Mouse (Mus musculus) gastrocnemius, adult 2 months (tissue): ENCODE results near the gene Megf11. TPM values are rescaled to one million over a fixed set of nuclear protein-coding genes. Genes with fewer than 3 reads are reported as not detected.
A peak's percentile ranks its signal among the peaks of the same experiment; 100 is the strongest.

Experiments
- DNase-seq: peaks from one replicate; pipeline ENCODE4 v3.0.0; 2022
- H3K27ac ChIP-seq: fragments of 200-600 bp; 2 replicates; pipeline ENCODE4 v1.8.1; 2022; ENCODE audit warnings: mild to moderate bottlenecking
- H3K4me3 ChIP-seq: fragments of 200-600 bp; 2 replicates; pipeline ENCODE4 v1.8.1; 2022; ENCODE audit warnings: mild to moderate bottlenecking, moderate library complexity
- CTCF ChIP-seq: fragments of 200-600 bp; IDR thresholded peaks from 2 replicates; pipeline ENCODE4 v1.8.1; 2022; ENCODE audit warnings: antibody characterized with exemption, mild to moderate bottlenecking, moderate library complexity
- intact Hi-C: fragments of 180-260 bp; cut with DNase I; formaldehyde crosslinking; loops from one replicate; pipeline ENCODE4 v1.15.1; 2025
- total RNA-seq, 2 experiments: library from RNA; stranded (reverse); gene quantifications; 2 replicates each; pipeline ENCODE4 v1.2.3; 2021

The Megf11 gene
- total RNA-seq, 2 experiments from 2014 or later: 0.25 to 0.46 TPM

DNA sequence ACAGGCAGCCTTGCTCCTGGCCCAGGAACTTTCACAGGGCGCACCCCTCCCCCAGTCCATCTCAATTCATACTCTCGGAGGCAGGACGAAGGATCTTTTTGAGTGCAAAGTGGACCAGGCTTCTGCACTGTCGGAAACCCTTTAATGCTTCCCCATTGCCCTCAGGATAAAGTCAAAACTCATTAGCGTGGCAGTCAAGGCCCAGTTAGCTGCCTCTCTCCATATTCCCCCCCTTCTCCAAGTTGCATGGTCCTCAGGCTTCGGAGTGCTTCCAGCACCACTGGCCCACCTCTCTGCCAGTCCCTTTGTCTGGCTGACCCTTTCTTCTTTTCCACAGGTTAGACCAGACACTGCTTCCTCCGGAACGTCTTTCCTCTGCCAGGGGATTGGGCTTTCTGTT is 16.7 kb downstream of the Megf11 start:
- Histone ChIP-seq H3K4me3 (no peak overlapping the region), H3K27ac (no peak overlapping the region)
- no peak for TF ChIP-seq CTCF
- intact Hi-C loops: no loop called here
- no peak for DNase-seq

DNA sequence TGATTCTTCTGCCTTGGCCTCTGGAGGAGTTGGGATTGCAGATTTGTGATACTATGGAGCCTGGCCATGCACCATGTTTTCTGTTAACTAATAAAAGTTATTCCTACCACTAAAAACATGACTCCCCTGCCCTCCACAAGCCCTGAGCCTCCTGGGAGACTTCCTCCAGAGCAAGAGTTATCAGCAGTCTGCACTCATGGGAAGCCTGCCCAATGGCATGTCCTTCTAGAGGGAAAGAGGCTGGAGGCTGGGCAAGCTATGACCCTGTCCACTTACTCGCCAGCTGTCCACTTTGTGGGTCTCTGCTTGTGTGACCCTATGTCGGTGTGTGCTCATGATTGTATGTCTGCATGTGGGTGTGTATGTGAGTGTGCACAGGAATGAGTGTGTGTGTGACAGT is 21.4 kb downstream of the Megf11 start:
- DNase-seq: no peak
- Histone ChIP-seq H3K27ac (no peak overlapping the region), H3K4me3 (no peak overlapping the region)
- no peak for TF ChIP-seq CTCF
- intact Hi-C loops: no loop called here

GRCm38 (mm10) chr9:64407390-64407970 is 22.1 kb downstream of the Megf11 start:
- TF ChIP-seq CTCF: no peak
- Histone ChIP-seq H3K27ac (no peak overlapping the region), H3K4me3 (no peak overlapping the region)
- DNase-seq: no peak
- intact Hi-C loops: no loop called here

DNA sequence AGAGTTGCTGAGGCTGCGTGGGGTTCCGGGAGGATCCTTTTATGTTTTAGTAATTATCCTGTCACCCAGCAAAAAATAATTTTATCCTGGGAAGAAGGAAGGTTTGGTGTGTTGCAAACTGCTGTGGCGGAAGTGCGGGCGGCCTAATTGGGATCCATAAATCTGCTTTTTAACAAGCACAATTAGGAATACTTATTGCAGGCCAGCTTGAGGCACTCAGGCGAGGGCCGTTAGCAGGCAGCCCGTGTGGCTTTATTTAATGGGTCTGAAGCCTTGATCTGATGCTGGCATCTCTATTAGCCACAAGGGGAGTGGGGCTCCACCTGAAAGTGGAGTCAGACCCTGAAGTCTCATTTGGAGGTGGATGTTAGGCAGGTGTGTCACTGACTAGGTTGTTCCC is 23.4 kb downstream of the Megf11 start:
- H3K27ac ChIP-seq: no peak overlapping the region
- intact Hi-C loops: no loop called here

GRCm38 (mm10) chr9:64420471-64420870 is 35.0 kb downstream of the Megf11 start:
- intact Hi-C loops: no loop called here

More for the DNA sequence above, 23.4 kb downstream of the Megf11 start:
- no peak for DNase-seq
- no peak for TF ChIP-seq CTCF
- no peak overlapping the region for H3K4me3 ChIP-seq

DNA sequence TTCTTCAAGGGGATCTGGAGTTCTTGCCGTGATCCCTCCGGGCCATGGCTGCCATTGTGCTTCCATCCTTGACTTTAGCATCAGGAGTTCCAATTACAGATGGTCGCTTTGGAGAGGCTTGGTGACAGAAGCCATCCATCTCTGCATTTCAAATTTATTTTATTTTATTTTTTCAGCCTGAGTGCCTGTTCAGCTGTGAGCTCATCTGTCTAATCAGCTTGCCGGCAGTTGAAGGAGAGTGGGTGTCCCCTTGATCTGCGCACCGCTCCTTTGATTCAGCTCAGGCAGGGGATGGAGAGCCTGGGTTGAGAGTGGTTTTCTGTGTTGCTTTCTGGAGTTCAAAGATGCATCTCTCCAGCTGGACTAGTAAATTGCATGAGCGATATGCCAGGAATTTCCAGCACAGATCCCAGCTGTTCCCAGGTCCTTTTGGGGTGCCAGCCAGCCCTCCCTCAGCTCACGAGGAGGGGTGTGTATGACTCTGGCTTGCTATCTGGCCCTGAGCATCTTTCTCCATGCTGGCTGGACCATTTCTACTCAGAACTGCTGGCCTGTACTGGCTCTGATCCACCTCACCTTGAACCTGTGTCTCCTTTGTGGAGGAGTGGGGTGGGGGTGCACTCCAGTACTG is 36.7 kb downstream of the Megf11 start:
- DNase-seq: no peak
- TF ChIP-seq CTCF: no peak
- Histone ChIP-seq H3K27ac (no peak overlapping the region), H3K4me3 (no peak overlapping the region)
- intact Hi-C loops: no loop called here

More at GRCm38 (mm10) chr9:64420471-64420870, 35.0 kb downstream of the Megf11 start:
- TF ChIP-seq CTCF: no peak
- H3K4me3 ChIP-seq: no peak overlapping the region
- no peak overlapping the region for H3K27ac ChIP-seq
- DNase-seq: no peak

- intact Hi-C loops: no loop called here
- no peak for TF ChIP-seq CTCF
- no peak overlapping the region for H3K27ac ChIP-seq
- no peak overlapping the region for H3K4me3 ChIP-seq
- no peak for DNase-seq
Observed at GRCm38 (mm10) chr9:64423912-64424311, 38.5 kb downstream of the Megf11 start.

DNA sequence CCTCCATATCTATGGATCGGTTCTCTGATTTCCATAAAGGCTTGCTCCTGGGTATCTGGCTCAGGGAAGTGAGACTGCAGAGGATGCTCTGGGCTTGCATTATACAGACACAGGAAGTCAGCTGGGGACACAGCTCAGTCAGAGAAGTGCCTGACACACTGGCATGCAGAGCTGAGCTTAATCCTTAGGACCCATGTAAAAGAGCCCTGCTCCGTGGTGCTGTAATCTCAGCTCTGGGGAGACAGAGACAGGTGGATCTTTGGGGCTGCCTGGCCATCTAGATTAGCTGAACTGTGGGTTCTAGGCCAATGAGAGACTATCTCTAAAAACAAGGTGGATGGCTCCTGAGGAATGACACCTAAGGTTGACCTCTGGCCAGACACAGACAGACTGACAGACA is 50.7 kb downstream of the Megf11 start:
- intact Hi-C loops: no loop called here
- TF ChIP-seq CTCF: no peak
- Histone ChIP-seq H3K4me3 (no peak overlapping the region), H3K27ac (no peak overlapping the region)
- DNase-seq: no peak

GRCm38 (mm10) chr9:64440101-64440500 is 54.7 kb downstream of the Megf11 start:
- H3K4me3 ChIP-seq: no peak overlapping the region
- no peak for TF ChIP-seq CTCF
- H3K27ac ChIP-seq: no peak overlapping the region
- DNase-seq: no peak
- intact Hi-C loops: no loop called here

DNA sequence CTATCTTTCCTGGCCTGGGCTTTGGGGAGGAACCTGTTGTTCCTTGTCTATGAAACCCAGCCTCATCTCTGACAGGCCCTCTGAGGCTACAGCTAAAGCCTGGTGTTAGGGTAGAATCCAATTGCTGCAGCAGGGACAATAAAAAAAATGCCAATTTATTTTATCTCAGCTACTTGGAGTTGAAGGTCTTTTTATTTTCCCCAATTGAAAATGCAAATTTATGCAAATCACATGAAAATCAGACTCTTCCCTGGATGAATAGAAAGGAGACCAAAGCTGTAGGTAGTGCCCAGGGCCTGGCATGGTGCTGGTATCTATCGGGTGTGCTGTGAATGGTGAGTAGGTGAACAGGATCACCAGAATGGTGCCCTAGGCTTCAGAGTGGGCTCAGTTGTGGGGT is 60.6 kb downstream of the Megf11 start:
- DNase-seq: no peak
- no peak overlapping the region for H3K4me3 ChIP-seq
- TF ChIP-seq CTCF: no peak
- intact Hi-C loops: no loop called here
- H3K27ac ChIP-seq: no peak overlapping the region

- intact Hi-C loops: no loop called here
- no peak for DNase-seq
- Histone ChIP-seq H3K27ac (peak overlapping the region; percentile 16; the same call in 1 of the 2 replicates), H3K4me3 (peak overlapping the region; percentile 32)
- TF ChIP-seq CTCF: no peak
Observed at GRCm38 (mm10) chr9:64447070-64447469, 61.6 kb downstream of the Megf11 start.

GRCm38 (mm10) chr9:64447522-64447921 is 62.1 kb downstream of the Megf11 start:
- intact Hi-C loops: no loop called here
- Histone ChIP-seq H3K27ac (peak overlapping the region; percentile 16; the same call in 1 of the 2 replicates), H3K4me3 (peak overlapping the region; percentile 32)
- peak; percentile 54 for DNase-seq
- TF ChIP-seq CTCF: no peak

DNA sequence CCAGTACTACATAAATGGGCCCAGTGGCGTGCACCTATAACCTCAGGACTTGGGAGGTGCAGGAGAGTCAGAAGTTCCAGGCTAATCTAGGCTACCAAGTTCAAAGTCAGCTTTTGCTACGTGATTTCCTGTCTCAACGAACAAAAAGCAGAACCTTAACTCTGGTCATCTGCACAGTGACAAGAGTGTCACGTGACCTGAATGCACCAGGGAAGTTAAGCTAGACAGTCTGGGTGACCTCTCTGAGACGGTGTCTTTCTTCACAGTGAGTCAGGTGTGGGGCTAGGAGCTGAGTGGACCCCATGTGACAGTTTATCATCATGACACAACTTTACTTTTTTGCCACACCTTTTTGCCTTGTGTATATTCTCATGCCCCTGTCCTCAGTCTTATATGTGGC is 67.3 kb downstream of the Megf11 start:
- H3K4me3 ChIP-seq: no peak overlapping the region
- intact Hi-C loops: no loop called here
- no peak overlapping the region for H3K27ac ChIP-seq
- no peak for DNase-seq
- no peak for TF ChIP-seq CTCF

DNA sequence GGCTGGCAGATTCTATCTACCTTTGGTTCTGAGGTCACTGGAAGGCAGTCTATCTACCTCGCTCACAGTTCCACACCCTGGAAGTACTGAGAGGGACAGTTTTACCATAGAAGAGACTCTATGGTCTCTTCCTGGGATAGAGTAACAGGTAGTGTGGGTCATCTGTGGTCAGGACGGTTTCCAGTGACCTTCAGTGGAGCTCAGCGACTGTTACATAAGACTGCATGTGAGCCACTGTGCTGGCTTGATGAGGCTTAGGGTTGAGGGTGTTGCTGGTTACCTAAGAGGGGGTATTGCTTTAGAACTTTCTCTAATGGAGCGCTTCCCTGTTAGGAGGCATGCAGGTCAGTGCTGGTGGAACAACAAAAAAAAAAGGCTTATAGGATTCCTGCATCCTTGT is 68.8 kb downstream of the Megf11 start:
- Histone ChIP-seq H3K27ac (no peak overlapping the region), H3K4me3 (no peak overlapping the region)
- no peak for TF ChIP-seq CTCF
- no peak for DNase-seq
- intact Hi-C loops: no loop called here
